Comparison of ENCODE assay signal across 8 mouse cellular contexts in genomic region chr16:17557947-17558480, GRCm38 (mm10). TPM values are rescaled to one million over a fixed set of nuclear protein-coding genes. Genes with fewer than 3 reads are reported as not detected.
A peak's percentile ranks its signal among the peaks of the same experiment; 100 is the strongest.
DNase-seq lines count a peak whose midpoint lies in the region; ATAC-seq lines count a peak whose summit lies in the region.

No protein-coding gene starts in this region.

- peak; percentile 47 for ATAC-seq in megakaryocyte progenitor cell, adult 5-6 weeks (replicated peaks; ENCODE audit: poor library complexity)

- intact Hi-C loops in heart, postnatal 25 days (cut with DNase I): loop anchor here (1.0 to 10.0 kb wide), 2 partner anchors 56 to 257 kb away; no protein-coding TSS in a partner anchor
- intact Hi-C loops in left cerebral cortex, postnatal 14 days (cut with DNase I): loop anchor here (2.0 to 5.0 kb wide), 2 partner anchors 53 to 254 kb away; no protein-coding TSS in a partner anchor

- peak; percentile 92 for DNase-seq in heart, adult 11 months
- no peak for DNase-seq in heart, postnatal 25 days (ENCODE audit: low spot score)
- DNase-seq in cerebellum, postnatal 36 days: peak; percentile 72 to 84
- DNase-seq in gastrocnemius, adult 8-10 months (ENCODE audit: low spot score in 2 of 2): peak; percentile 46 to 51
- peak; percentile 82 for DNase-seq in induced T-regulatory cell, adult 2 months (ENCODE audit: low read depth)
- DNase-seq in left cerebral cortex, postnatal 14 days (ENCODE audit: low spot score in 2 of 2): peak; percentile 69 to 81
- DNase-seq in right cerebral cortex, postnatal 14 days: peak; percentile 51

RNA-seq across cellular contexts. Expression of gene Lrrc74b, which starts 3.0 kb away (rescaled TPM):
- under 1 TPM in 1 of 2 experiments, not detected in 1; 0.17 TPM for total RNA-seq in heart, postnatal 25 days (2021)
- 1 to 10 TPM in 3 of 4 experiments, under 1 TPM in 1; 0.85 to 1.9 (median 1.8) TPM for total RNA-seq in gastrocnemius, adult 8-10 months (2022)
- under 1 TPM; 0.29 to 0.42 TPM for total RNA-seq in left cerebral cortex, postnatal 14 days (2021)
- total RNA-seq in megakaryocyte progenitor cell, adult 5-6 weeks (2015): 0.15 TPM in 1 of 2 replicates, not detected in the other
- total RNA-seq in megakaryocyte progenitor cell, adult 5-6 weeks (2017): not detected in 2 replicates

RNA-seq across cellular contexts. Expression of gene P2rx6, which starts 3.7 kb away (rescaled TPM):
- total RNA-seq in heart, postnatal 25 days (2021): under 1 TPM; 0.50 to 0.83 TPM
- total RNA-seq in gastrocnemius, adult 8-10 months (2022): 10 to 100 TPM in 3 of 4 experiments, 1 to 10 TPM in 1; 9.0 to 12.5 (median 11.3) TPM
- total RNA-seq in left cerebral cortex, postnatal 14 days (2021): under 1 TPM; 0.13 to 0.19 TPM
- not detected in 2 replicates for total RNA-seq in megakaryocyte progenitor cell, adult 5-6 weeks (2015)
- not detected in 2 replicates for total RNA-seq in megakaryocyte progenitor cell, adult 5-6 weeks (2017)

RNA-seq across cellular contexts. Expression of gene Slc7a4, which starts 25.0 kb away (rescaled TPM):
- total RNA-seq in heart, postnatal 25 days (2021): 1 to 10 TPM; 1.4 to 2.3 TPM
- under 1 TPM in 2 of 4 experiments, not detected in 2; 0.19 to 0.40 TPM for total RNA-seq in gastrocnemius, adult 8-10 months (2022)
- total RNA-seq in left cerebral cortex, postnatal 14 days (2021): 10 to 100 TPM; 71.7 to 76.3 TPM
- 1.2 and 1.4 TPM in 2 replicates for total RNA-seq in megakaryocyte progenitor cell, adult 5-6 weeks (2015)
- total RNA-seq in megakaryocyte progenitor cell, adult 5-6 weeks (2017): 4.2 and 5.6 TPM in 2 replicates

RNA-seq across cellular contexts. Expression of gene Thap7, which starts 27.1 kb away (rescaled TPM):
- total RNA-seq in heart, postnatal 25 days (2021): 10 to 100 TPM; 13.1 to 14.7 TPM
- total RNA-seq in gastrocnemius, adult 8-10 months (2022): 10 to 100 TPM; 13.7 to 16.0 (median 15.1) TPM
- 10 to 100 TPM; 36.9 to 42.7 TPM for total RNA-seq in left cerebral cortex, postnatal 14 days (2021)
- total RNA-seq in megakaryocyte progenitor cell, adult 5-6 weeks (2015): 8.9 and 11.8 TPM in 2 replicates
- total RNA-seq in megakaryocyte progenitor cell, adult 5-6 weeks (2017): 26.4 and 28.9 TPM in 2 replicates

RNA-seq across cellular contexts. Expression of gene Lztr1, which starts 49.5 kb away (rescaled TPM):
- 10 to 100 TPM; 34.3 to 35.0 TPM for total RNA-seq in heart, postnatal 25 days (2021)
- 10 to 100 TPM; 20.3 to 26.1 (median 23.5) TPM for total RNA-seq in gastrocnemius, adult 8-10 months (2022)
- total RNA-seq in left cerebral cortex, postnatal 14 days (2021): 100 to 1,000 TPM; 163 to 176 TPM
- 25.1 and 25.7 TPM in 2 replicates for total RNA-seq in megakaryocyte progenitor cell, adult 5-6 weeks (2015)
- 29.5 and 40.4 TPM in 2 replicates for total RNA-seq in megakaryocyte progenitor cell, adult 5-6 weeks (2017)

Comparison
In these comparisons a context has a peak if more than half of its experiments do, and no peak if none do; other contexts are left out.
1. RNA of gene P2rx6, which starts 3.7 kb away (total RNA-seq): 9.0 to 12.5 TPM in gastrocnemius, adult 8-10 months; 0.50 to 0.83 TPM in heart, postnatal 25 days, 0.13 to 0.19 TPM in left cerebral cortex, postnatal 14 days and not detected in megakaryocyte progenitor cell, adult 5-6 weeks; every median in the first group is over 4 times any median in the second.
2. RNA of gene Slc7a4, which starts 25.0 kb away (total RNA-seq): 71.7 to 76.3 TPM in left cerebral cortex, postnatal 14 days; 1.2 to 5.6 TPM in megakaryocyte progenitor cell, adult 5-6 weeks, 1.4 to 2.3 TPM in heart, postnatal 25 days and 0.19 to 0.40 TPM in gastrocnemius, adult 8-10 months; every median in the first group is over 10 times any median in the second.